Mouse (Mus musculus) liver, embryonic 14.5 days (tissue): ENCODE data around the gene Clcn6.

ENCODE experiments used
- CTCF ChIP-seq: IDR thresholded peaks from 2 replicates; pipeline ENCODE4 v1.5.1; 2016; ENCODE audit warnings: antibody characterized with exemption, low read depth, control low read depth
- EP300 ChIP-seq: IDR thresholded peaks from 2 replicates; pipeline ENCODE4 v1.6.1; 2016; ENCODE audit warnings: antibody characterized with exemption, low read depth

DNA sequence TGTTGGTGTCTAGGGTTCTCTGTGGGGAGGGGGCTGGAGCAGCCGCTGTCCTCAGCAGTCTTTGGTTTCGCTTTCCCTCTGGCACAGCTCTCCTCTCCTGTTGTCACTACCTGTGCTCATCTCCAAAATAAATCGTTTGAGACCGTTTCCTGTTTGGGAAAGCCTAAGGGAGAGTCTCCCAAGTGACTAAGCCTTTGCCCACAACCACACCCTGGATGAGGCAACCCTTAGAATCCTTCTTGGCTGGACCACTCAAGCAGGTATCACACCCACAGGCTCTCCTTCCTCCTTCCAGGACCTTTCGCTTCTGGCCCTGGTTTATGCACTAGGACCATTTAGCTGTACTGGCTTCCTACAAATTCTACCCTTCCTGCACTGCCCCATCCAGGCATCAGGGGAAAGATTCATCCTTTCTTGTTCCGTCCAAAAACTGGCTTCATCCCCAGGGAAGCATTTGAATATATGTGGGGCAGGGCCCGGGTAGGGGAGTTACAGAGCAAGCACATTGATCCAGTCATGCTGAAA is 45.0 kb downstream of the Clcn6 start:
- TF ChIP-seq EP300 (no peak), CTCF (no peak)
